Mouse (Mus musculus) CD4-positive helper T cell, adult 2 months (primary cell): Measurements from ENCODE around the gene Selplg.

ENCODE experiments used
- DNase-seq: peaks from one replicate; pipeline ENCODE4 v3.0.0-alpha.2; 2012; ENCODE audit warnings: low read depth, missing footprints, low spot score

Selplg gene

GRCm38 (mm10) chr5:113771213-113772162 is 61.0 kb downstream of the Selplg start:
- DNase-seq = peak; percentile 92

- no peak for DNase-seq
Measured at GRCm38 (mm10) chr5:113768806-113769205, 63.6 kb downstream of the Selplg start.
